Mouse (Mus musculus) adipocyte (in vitro differentiated cells): Measurements from ENCODE around the gene Tmem40.

Source experiments
- DNase-seq: peaks from one replicate; pipeline ENCODE4 v3.0.0-alpha.2; 2016; ENCODE audit warnings: low spot score

Gene Tmem40

GRCm38 (mm10) chr6:115770059-115770670 is 8.0 kb upstream of the Tmem40 start:
- no peak for DNase-seq

GRCm38 (mm10) chr6:115768207-115768606 is 6.0 kb upstream of the Tmem40 start:
- DNase-seq: no peak

- no peak for DNase-seq
Observed at GRCm38 (mm10) chr6:115767357-115767756, 5.1 kb upstream of the Tmem40 start.

GRCm38 (mm10) chr6:115764179-115764578 is 2.0 kb upstream of the Tmem40 start:
- no peak for DNase-seq

- no peak for DNase-seq
Observed at GRCm38 (mm10) chr6:115760982-115761381, 1.2 kb downstream of the Tmem40 start.

GRCm38 (mm10) chr6:115760137-115760536 is 2.1 kb downstream of the Tmem40 start:
- no peak for DNase-seq

GRCm38 (mm10) chr6:115759461-115759860 is 2.7 kb downstream of the Tmem40 start:
- no peak for DNase-seq

- no peak for DNase-seq
Observed at GRCm38 (mm10) chr6:115758981-115759435, 3.2 kb downstream of the Tmem40 start.

- DNase-seq: no peak
Observed at GRCm38 (mm10) chr6:115755536-115755935, 6.7 kb downstream of the Tmem40 start.

- no peak for DNase-seq
Observed at GRCm38 (mm10) chr6:115746326-115746725, 15.9 kb downstream of the Tmem40 start.

GRCm38 (mm10) chr6:115743569-115743968 is 18.6 kb downstream of the Tmem40 start:
- DNase-seq: peak; percentile 21

GRCm38 (mm10) chr6:115739056-115739455 is 23.2 kb downstream of the Tmem40 start:
- no peak for DNase-seq

- DNase-seq: peak; percentile 36
Observed at GRCm38 (mm10) chr6:115734909-115735308, 27.3 kb downstream of the Tmem40 start.

GRCm38 (mm10) chr6:115732341-115732928 is 29.8 kb downstream of the Tmem40 start:
- DNase-seq: no peak

- DNase-seq: no peak
Observed at GRCm38 (mm10) chr6:115730560-115731342, 31.5 kb downstream of the Tmem40 start.

GRCm38 (mm10) chr6:115727570-115727969 is 34.6 kb downstream of the Tmem40 start:
- DNase-seq: no peak

- DNase-seq: peak; percentile 50
Observed at GRCm38 (mm10) chr6:115727108-115727507, 35.1 kb downstream of the Tmem40 start.

GRCm38 (mm10) chr6:115722246-115722645 is 40.0 kb downstream of the Tmem40 start:
- DNase-seq: peak; percentile 58

GRCm38 (mm10) chr6:115717715-115718558 is 44.3 kb downstream of the Tmem40 start:
- DNase-seq: no peak

GRCm38 (mm10) chr6:115717101-115717652 is 45.0 kb downstream of the Tmem40 start:
- DNase-seq: peak; percentile 47

GRCm38 (mm10) chr6:115711261-115711660 is 50.9 kb downstream of the Tmem40 start:
- no peak for DNase-seq

- DNase-seq: no peak
Observed at GRCm38 (mm10) chr6:115702901-115703300, 59.3 kb downstream of the Tmem40 start.
